Mouse (Mus musculus) erythroblast, embryonic 14.5 days (primary cell): Measurements from ENCODE around the gene Stim2.

Experiments
- GATA1 ChIP-seq: IDR thresholded peaks from 2 replicates; pipeline ENCODE4 v1.6.1; 2012; ENCODE audit warnings: low read length, inconsistent platforms, mixed read lengths
- TAL1 ChIP-seq: IDR thresholded peaks from 3 replicates; pipeline ENCODE4 v1.6.1; 2012; ENCODE audit warnings: low read length, inconsistent platforms, mixed read lengths

GRCm38 (mm10) chr5:53999831-54000230, 1.5 kb downstream of the Stim2 start:
- no peak for TF ChIP-seq TAL1
- no peak for TF ChIP-seq GATA1
